Mouse (Mus musculus) kidney, adult 8-10 months (tissue): Measurements from ENCODE around the gene Tmem177.

Experiments used
- DNase-seq, 2 experiments: peaks; one replicate each; pipeline ENCODE4 v3.0.0; 2022

Gene Tmem177

GRCm38 (mm10) chr1:119886320-119886719, 26.7 kb downstream of the Tmem177 start:
- no peak for DNase-seq

GRCm38 (mm10) chr1:119884272-119884671, 28.7 kb downstream of the Tmem177 start:
- DNase-seq, result no peak

DNA sequence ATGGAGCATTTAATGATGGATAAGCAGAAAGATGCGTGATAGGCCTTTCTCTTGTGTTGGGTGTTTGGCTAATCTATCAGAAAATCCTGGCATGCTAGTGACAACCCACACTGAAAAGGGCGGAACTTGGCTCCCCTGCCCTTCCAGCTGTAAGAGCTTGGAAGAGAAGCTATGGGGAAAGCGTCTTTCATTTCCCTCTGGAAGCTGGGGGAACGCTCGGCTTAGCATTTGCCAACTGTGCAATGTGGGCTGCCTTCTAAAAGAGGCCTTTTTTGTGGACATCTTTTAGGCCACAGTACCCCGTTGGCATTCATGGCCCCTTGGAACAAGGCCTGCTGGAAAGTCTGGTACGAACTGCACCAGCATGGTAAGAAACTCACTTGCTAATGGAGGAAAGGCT, 34.1 kb downstream of the Tmem177 start:
- no peak for DNase-seq

DNA sequence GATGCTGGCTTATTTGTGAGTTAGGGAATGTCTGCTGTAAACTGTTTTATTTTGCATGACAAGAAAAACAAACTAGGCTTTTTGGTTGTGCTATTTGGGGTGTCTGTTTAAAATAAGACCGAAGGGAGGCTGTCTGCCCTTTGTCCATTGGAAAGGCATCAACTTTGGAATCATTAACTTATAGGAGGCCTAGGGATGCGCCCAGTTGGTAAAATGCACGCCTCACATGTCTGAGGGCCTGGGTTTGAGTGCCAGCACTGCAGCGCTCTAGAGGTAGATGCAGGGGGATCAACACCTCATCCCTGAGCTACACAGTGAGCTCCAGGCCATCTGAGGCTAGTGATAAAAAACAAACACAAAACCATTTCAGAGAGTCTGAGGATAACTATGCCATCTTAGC, 35.5 kb downstream of the Tmem177 start:
- DNase-seq, result peak; percentile 32 to 35

DNA sequence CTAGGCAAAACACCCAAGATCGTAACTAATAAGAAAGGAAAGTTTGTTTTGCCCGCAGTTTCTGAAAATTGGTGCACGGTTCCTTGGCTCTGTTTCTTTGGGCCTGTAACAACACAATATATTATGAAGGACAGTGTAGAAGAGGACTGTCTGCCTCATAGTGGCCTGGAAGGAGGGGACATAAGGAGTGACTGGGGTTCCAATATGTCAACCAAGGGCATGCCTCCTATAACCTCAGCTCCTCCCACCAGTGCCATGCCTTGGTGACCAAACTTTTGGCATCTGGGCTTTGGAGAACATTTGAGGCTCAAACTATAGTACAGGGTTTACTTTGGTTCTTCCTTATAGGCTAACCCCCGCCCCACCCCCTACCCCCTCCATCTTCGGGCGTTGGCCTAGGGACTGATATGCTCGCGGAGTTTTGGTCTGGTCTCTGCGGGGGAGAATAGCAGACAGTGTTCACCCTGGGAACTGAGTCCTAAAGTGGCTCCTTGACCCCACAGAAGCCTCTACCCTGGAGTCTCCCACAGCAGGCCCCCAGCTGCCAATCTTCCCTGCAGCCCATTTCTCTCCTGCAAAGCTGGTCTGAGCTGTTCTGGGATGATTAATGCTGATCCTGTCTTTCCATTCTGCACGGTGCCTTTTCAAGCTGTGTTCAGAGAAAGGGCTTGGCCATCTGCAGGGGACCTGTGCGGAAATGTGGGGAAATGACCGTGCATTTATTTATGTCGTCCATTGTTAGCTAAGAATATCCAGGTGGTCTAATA, 44.4 kb downstream of the Tmem177 start:
- DNase-seq, result no peak

DNA sequence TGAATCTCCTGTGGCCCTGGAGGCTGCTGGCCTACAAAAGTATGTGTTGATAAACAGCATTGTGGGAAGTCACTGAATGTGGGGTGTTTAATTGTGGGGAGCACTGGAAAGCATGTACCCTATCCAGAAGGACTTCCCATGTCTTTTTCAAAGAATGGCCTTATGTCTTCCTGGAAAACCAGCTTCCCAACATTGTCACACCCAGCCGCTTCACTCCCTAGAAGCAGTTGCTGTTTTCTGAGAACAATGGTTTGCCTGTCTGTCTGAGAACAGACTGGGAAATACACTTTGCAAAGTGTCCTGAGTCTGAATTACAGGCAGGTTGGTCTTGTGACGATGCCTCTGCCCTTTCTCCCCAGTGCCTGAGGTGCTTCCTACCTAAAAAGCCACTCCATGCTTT, 45.7 kb downstream of the Tmem177 start:
- no peak for DNase-seq

- DNase-seq, result no peak
Observed at GRCm38 (mm10) chr1:119865311-119865710, 47.7 kb downstream of the Tmem177 start.

- DNase-seq, result no peak
Observed at GRCm38 (mm10) chr1:119863507-119864296, 49.3 kb downstream of the Tmem177 start.

DNA sequence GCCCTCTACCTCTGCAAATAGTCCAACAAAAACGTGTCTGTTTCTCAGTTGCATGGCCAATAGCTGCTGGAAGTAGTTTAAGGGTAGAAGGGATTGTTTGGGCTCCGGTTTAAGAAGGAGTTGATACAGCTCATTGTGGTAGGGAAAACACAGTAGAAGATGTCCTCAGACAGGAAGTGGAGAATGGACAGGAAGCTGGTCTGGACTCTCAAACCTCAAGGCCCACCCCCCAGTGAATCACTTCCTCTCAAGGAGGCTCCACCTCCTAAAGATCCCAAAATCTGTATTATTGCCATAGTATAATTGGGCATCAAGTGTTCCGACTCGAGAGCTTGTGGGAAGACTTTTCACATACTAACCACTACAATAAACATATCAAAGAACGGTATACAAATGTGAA, 53.4 kb downstream of the Tmem177 start:
- DNase-seq, result no peak
